Mouse (Mus musculus): ENCODE data around the gene Grrp1.
A peak's percentile ranks its signal among the peaks of the same experiment; 100 is the strongest.
"Not testable (repeated sequence)": the region's sequence is repeated elsewhere in the genome, so short reads cannot be mapped to it uniquely, and the experiment has no call there.

The Grrp1 gene

DNA sequence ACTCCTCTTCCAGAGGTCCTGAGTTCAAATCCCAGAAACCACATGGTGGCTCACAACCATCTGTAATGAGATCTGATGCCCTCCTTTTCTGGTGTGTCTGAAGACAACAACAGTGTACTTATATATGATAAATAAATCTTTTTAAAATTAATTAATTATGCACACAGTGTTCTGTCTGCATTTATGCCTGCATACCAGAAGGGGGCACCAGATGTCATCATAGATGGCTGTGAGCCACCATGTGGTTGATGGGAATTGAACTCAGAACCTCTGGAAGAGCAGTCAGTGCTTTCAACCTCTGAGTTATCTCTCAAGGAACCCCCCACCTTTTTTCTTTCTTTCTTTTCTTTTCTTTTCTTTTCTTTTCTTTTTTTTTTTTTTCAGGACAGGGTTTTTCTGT, 15.7 kb upstream of the Grrp1 start:
- not testable (repeated sequence) for DNase-seq (ENCODE audit: low spot score in 2 of 2)

DNA sequence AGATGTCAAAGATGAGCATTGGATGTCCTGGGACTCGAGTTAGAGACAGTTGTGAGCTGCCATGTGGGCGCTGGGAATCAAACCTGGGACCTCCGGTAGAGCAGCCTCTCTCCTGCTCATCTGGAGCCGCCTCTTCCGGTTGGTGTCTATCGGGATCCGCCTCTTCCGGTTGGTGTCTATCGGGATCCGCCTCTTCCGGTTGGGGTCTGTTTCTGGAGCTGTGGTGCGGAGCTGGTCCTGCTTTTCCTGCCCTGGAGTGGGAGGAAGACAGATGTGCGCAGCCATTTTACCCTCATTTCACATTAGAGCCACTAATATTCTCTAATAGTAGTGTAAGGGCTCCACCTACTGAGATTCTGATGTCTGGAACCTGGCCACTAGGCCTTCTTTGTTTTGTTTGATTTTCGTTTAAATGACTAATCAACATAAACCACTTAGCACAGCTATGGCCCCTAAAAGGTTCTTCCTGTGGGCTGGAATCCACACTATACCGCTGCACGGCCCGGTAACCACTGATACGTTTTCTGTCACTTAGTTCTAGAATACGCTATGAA, 14.3 kb upstream of the Grrp1 start:
- no peak for DNase-seq (ENCODE audit: low spot score in 2 of 2)

DNA sequence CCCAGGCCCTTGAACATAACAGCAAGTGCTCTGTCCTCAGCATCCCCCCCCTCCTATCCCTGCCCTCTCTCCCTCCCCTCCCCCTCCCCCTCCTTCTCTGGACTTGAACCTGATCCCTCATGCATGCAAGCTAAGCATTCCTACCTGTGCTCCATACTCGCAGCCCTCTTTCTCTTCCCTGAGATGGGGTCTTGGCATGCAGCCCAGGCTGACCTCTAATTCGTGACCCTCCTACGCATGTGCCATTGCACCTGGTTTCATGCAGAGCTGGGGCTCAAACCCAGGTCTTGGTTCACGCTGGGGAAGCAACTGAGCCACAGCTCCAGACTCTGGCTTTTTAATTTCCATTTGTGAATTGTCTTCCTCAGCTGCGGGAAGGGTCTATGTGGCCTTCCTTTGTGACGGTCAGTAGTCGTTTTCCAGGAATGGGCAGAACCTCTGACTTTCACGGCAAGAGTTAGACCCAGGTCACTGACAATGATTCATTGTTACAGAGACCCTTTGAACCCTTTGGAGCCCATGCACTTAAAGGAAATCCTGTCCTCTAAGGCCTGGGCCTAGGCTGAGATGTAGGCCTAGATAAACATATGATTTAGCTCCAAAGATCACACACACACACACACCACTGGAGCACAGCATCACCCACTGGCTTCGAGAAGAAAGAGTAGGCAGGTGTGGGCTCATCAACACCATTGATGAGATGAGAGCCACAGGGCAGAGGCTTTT, 12.1 kb upstream of the Grrp1 start:
- DNase-seq (ENCODE audit: low spot score in 2 of 2): no peak

DNA sequence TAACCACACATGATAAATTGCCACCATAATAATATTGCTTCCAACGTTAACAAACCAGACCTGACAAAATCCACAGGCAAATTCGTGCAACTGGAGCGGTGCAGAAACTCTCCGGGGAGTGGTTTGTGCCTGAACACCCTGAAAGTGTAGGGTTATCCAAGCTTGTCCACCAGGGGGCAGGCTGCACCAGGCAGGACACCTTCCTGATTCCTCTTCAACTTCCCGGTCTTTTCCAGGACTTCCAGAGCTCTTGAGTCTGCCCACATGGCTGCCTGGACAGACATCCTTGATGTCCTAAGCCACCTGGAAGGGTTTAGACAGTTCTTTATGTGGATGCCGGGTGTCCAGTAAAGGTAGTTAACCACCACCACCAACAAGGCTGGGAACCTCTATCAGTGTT, 9.3 kb upstream of the Grrp1 start:
- peak; percentile 46 to 67 for DNase-seq (ENCODE audit: low spot score in 2 of 2)

DNA sequence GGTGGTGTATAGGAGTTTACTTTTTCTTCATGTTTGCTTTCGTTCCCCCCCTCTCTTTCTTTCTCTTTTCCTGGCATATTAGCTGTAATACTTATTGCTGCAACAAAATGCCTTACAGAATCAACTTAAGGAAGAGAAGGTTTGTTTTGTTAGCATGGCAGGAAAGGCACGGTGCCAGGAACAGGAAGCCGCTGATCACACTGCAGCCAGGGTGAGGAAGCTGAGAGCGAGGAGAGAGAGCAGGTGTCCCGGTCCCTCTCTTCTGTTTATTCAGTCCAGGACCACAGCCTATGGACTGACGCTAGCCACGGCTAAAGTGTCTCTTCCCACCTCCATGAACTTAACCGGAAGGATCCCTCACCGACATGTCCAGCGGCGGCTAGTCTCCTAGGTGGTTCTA, 4.4 kb upstream of the Grrp1 start:
- no peak for DNase-seq (ENCODE audit: low spot score in 2 of 2)

DNA sequence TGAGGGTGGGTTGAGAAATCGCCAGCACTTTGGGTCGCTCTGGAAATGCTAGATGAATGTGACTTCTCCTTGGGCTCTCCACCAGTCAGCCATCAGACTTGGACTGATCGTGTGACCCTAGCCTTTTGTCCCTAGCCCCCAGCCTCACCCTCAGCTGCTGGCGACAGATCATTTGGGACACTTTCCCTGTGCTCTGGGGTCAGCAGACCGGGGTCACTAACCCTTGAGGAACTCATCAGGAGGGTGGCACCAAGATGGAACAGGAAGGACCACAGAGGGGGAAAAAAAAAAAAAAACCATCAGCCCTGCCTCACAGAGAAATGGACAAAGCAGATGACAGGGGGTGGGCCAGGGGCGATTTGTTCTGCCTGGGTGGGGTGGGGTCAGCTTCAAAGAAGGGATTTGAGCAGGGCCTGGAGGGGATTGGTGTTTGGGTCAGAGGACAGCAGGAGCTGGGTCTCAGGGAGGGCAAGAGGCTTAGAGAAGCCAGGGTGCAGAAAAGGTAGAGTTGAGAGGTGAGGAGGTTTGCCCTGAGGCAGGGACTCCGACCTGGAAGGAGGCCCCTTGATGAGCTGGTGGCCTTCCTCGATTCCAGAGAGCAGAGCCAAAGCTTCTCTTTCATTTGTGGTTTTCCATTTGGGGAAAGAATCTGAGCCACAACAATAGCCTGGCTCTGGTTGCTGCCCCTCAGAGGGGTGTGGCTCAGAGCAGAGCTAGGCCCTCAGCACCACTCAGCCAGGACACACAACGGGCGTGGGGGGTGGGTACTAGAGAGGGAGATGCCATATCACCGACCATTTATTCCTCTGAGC, 3.5 kb upstream of the Grrp1 start:
- no peak for DNase-seq (ENCODE audit: low spot score in 2 of 2)

DNA sequence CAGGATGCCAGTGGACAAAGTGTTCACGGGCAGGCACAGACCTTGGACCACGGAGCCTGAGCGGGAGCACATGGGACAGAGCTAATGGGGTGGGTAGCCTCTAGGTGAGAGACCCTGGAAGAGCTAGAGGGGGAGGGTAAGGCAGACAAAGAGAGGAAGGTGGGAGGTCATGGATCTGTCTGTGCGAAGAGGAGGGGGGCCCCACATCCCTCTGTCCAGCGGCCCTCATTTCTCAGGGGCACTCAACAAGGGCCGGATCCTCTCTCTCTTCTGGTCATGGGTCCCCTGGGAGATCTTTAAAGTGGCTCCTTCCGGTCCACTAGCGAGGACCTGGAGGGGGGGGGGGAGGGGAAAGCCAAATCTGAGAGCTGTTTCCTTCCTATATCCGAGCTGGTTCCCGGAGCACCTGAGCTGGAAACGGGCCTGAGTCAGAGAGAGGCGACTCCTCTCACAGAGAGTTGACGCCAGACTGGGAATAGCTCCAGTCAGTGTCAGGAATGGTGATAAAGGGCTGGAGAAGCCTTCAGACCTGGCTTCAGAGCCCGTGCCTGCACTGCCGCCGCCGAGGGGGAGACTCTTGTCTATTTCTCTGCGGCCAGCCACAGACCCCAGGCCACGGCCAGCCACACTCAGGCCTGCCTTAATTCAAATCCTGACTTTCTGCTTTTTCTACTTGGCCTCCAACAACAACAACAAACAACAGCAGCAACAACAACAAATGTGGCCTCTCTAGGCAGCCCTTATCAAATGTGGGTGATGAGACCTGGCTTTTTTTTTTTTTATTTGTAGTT, 2.7 kb upstream of the Grrp1 start:
- no peak for DNase-seq (ENCODE audit: low spot score in 2 of 2)

DNA sequence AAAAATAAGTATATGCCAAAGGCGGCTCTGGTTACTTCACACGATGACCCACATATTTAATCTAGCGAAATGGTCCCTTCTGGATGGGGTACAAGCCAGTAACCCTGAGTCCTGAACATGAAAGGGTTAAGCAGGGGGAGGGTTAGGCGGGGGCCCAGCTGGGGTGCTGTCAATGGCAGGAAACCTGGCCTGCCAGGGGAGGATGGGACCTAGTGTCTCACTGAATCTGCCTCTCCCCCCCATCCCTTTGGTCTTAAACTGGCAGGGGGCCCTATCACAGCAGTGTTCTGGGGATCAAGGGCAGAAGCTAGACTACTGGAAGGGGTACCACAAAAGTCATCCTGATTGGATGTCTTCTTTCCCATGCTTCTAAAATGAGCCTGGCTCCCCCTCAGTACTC, 1.9 kb upstream of the Grrp1 start:
- DNase-seq (ENCODE audit: low spot score in 2 of 2): no peak

DNA sequence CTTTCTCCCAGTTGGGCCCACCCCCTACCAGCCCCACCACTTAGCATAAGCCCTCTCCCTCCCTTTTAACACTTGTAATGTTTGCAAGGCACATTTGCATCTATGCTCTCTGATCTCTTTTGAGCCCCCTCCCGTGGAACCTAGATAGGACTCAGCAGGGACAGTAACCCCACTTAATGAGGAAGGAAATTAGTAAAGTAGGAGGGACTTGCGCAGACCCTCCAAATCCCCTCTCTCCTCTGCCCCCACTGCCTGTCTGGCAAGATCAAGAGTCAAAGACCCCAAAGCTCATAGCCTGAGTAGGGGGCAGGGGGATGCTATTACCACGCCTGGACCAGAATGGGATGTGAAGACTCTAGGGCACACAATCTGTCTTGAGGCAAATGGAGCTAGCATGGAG, 929 bp upstream of the Grrp1 start:
- no peak for DNase-seq (ENCODE audit: low spot score in 2 of 2)

DNA sequence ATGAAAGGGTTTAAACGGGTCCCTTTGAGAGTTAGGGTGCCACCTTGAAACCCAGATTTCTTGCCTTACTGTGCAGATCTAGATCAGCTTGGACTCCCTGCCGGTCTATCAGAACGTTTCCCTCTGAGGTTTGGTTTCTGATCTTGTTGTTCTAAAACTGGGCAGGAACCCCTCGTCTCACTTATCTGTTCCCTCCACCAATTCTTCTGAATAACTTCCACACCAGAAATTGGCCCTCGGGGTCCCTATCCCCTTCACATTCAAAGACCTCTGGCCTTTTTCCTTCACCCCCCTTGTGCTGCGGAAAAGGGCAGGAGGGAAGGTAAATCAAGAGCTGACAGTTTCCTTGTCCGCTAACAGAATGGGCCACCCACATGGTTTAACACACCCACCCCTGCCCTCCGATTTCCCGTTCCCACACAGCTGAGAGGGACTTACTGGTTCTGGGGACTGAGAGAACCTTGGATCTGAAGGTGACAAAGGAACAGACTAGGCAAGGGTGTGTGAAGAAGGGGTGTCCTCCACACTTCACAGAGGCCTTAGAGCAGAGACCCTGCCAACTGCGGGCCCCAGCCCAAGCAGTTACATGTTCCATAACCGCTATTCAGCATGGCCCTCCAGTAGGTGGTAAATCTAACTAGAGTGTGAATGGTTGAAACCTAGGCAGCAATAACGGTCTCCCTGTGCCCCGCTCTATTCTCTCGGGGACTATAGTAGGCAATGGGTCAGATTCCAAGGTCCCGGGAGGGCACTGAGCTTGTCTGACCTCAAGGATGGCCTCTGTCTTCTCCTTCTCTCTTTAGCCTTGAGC, 790 bp downstream of the Grrp1 start:
- no peak for DNase-seq (ENCODE audit: low spot score in 2 of 2)

DNA sequence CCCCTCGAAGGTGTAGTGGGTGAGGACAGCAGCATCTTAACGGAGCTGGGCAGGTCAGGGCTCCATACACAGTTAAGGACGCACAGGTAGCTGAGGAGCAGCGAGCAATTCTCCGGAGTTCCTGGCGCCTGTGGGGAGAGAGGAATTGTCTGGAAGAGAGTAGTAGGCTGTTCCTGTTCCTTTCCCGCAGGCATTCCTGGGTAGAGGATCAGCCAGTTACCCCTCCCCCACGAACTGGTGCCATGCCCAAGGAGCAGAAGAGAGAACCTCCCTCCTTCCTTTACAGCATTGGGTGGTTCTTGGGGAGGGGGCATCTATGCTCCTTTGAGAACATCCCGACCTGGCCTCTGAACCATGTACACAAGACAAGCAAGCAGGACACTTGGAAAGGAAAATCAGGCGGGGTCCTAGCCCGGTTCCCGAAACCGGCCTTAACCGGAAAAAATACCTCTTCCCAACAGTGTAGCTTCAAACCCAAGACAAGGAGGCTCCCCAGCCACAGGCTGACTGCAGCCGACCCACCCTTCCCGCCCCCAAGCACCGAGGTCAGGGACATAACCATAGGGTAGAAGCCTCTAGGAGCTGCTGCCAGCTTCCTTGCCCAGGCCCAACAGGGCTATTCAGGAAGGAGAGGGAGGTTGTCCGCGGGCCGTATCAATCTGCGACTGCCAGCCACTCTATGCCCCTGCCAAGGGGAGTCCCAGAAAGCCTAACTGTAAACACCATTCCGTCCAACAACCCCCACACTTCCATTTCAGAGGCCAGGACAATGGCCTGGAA, 1.6 kb downstream of the Grrp1 start:
- no peak for DNase-seq (ENCODE audit: low spot score in 2 of 2)

DNA sequence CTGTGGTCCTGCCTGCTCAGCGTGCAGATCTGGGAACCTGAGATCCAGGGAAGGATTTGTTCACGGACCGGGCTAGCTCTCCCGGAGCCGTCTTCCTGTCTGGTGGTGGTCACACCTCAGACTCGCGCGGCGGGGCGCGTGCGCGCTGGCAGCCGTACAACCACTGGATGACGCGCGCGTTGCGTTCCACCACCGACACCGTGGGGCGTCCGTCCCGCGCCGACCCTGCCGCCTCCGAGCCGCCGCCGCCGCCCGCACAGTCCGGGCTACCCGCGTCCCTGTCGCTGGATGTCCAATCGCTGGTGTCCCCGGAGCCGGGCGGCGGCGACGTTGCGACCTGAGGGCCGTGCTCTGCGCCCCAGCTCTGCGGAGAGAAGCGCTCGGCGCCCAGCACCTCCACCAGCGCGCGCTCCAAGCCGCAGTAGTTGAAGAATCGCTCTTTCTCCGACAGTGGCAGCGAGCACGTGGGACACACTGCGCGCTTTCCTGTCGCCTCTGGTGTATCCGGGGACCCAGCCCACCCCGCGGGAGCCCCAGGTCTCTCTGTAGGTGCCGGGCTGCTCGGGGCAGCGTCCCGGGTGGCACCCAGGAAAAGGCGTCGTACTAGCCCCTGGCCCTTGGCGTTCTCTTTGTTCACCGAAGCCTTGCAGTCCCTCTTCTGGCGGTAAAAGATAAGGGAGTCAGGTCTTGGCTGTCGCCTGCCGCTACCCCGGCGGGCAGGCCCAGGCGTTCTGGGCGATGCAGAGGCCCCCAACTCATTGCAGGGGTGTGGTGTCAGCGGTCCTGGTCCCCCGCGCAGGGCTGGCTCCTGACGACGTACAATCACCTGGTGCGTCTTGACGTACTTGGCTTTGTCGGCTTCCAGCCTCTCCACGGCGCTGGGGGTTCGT, 2.4 kb downstream of the Grrp1 start:
- peak; percentile 42 to 52 for DNase-seq (ENCODE audit: low spot score in 2 of 2)

DNA sequence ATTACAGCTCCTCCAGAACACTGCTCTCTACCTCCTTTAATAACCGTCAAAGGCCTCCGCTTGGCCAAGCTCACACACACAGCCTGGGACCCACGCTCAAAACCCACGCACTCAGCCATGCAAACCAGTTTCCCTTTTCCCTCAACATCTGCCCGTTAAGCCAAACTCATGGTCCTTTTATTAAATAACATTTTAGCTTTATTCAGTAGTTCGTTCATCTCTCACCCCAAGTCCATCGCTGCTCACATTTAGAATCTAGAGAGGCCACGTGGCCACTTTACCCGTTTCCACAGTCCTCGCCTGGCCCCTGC, 3.0 kb downstream of the Grrp1 start:
- DNase-seq (ENCODE audit: low spot score in 2 of 2): peak in 1 of 2 experiments; percentile 47

DNA sequence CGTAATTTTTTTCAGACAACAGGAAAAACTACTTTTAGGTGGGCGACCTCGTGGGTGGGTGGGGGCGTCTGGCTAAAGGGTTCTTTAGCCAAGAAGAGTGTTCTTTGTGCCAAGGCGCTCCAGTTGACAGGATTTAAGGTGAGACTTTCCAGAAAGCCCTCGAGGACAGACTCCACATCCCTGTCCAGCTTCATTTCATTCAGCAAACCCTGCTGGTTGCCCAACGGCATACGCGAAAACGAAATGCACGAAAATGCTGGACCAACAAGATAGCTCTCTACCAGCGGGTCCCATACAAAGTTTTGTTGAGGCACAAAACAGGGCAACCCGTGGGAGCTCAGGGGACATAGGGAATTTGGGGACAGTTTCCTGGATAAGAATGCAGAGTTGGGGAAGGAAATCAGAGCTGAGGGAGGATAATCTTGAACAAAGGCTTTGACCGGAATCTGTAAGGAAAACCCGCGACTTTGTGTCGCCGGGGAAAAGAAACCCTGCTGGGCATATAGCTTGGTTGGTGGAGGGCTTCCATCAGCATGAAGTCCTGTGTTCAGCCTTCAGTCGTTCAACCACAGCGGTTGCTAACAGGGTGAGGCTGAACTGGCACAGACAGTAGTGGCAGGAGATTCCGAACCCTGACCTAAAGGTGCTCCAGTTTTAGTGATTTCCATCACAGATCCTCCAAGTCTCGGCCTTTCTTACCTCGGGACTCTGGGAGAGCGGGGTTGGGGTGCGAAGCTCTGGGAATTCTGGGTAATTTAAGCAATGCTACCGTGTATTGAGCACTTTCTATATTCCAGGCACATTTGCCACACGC, 3.6 kb downstream of the Grrp1 start:
- DNase-seq (ENCODE audit: low spot score in 2 of 2): no peak

DNA sequence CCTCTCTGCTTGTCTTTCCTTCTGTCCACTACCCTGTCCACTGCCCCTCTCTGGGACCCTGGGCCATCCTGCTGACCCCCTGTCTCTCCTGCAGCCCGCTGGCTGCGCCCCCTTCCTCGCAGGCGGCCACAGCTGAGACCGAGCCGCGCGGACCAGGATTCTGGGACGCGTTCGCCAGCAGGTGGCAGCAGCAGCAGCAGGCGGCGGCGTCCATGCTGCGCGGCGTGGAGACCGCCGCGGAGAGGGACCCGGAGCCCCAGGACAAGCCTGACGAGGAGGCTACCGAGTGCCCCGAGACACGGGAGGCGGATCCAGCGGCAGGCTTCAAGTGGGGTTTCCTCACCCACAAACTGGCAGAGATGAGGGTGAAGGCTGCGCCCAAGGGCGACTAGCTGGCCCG, 4.3 kb downstream of the Grrp1 start:
- peak; percentile 64 to 68 for DNase-seq (ENCODE audit: low spot score in 2 of 2)

DNA sequence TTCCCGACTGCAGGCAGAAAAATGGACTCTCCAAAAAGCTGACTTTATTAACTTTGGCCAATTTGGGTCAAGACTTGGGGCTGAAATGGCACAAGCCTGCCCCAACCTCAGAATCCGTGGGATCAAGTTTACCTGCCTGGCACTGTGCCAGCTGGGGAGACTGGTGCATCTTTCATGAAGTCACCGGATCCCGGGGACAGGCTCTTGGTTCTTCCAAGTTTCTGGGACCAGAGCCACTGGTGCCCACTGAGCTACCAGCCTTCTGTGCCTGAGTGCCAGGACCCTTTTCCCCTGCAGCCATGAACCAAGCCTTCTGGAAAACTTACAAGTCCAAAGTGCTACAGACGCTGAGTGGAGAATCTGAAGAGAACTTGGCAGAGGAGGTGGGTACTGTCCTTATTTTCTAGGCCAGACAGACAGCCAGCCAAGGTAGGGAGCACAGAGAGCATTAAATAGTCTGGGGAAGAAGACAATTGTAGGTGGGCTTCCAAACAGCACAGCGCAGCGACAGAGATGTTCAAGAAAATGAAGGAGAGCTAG, 7.1 kb downstream of the Grrp1 start, which contains the start of gene Gm30191:
Gene Gm30191, plus strand, starts transcription at position 217 of the 540 bp plus-strand sequence.
- no peak for DNase-seq (ENCODE audit: low spot score in 2 of 2)

DNA sequence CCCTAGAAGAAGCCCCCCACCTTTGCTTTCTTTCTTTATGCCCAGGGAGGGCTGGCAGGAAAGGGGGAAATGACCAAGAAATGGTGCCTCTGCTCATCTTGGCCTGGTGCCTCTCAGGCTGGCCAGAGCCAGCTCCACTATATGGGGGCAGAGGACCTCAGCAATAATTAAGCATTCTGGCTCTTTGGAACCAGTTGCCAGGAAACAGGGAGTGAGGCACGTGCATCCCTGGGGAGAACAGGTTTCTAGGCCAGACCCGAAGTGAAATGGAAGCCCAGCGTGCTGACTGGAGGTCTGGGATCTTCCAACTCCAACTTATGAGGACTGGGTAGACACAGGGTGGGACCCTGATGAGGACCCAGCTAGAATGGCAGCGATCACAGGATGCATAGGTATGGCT, 7.7 kb downstream of the Grrp1 start:
- no peak for DNase-seq (ENCODE audit: low spot score in 2 of 2)

DNA sequence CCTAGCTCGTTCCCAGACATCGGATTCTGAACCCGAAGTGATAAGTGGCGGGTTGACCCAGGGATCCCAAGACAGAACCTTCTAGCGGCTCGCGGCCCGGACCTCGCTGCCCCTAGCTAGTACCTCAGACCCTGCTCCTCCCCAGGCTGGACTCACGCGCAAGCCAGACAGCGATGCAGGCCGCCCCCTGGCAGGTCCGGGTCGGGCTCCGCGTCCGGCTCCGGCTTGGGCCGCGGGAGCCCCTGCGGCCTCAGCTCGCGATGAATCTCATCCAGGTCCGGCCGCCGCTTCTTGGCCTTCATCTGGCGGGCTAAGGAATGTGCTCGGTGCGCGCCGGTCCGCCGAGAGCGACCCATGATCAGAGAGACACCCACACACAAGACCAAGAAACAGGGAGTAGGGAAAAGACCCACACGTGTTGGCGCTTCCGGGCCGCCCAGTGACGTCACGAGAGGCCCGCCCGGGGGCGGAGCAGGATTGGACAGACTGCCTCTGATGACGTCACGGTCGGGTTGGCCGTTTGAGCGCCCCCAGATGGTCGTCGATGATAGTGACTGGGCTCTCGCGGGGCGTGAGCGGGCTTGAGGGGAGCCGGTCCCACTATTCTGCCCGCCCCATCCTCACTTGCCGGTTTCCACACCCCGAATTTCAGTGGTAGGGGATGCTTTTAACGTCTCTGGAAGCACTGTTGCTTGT, 8.6 kb downstream of the Grrp1 start, which contains the start of gene Zfp593:
Gene Zfp593, minus strand, starts transcription at position 445 of the 696 bp plus-strand sequence.
- peak; percentile 96 to 98 for DNase-seq (ENCODE audit: low spot score in 2 of 2)

Data from right cerebral cortex, adult 2 months (tissue).